Mouse (Mus musculus): Measurements from ENCODE around the gene Gramd1b.

The Gramd1b gene

GRCm38 (mm10) chr9:40269880-40270279, 261.3 kb downstream of the Gramd1b start:
- DNase-seq (ENCODE audit: low read depth, low spot score): peak; percentile 66

GRCm38 (mm10) chr9:40269103-40269861, 261.9 kb downstream of the Gramd1b start, which contains the start of gene Scn3b:
TSS of gene Scn3b (plus strand) at chr9:40269217.
- peak; percentile 92 for DNase-seq (ENCODE audit: low read depth, low spot score)

- no peak for DNase-seq (ENCODE audit: low read depth, low spot score)
These were observed 262.5 kb downstream of the Gramd1b start for GRCm38 (mm10) chr9:40268748-40269102.

GRCm38 (mm10) chr9:40268040-40268747, 263.0 kb downstream of the Gramd1b start:
- peak; percentile 59 for DNase-seq (ENCODE audit: low read depth, low spot score)

- no peak for DNase-seq (ENCODE audit: low read depth, low spot score)
These were observed 267.3 kb downstream of the Gramd1b start for GRCm38 (mm10) chr9:40263874-40264273.

GRCm38 (mm10) chr9:40252459-40252858, 278.7 kb downstream of the Gramd1b start:
- DNase-seq (ENCODE audit: low read depth, low spot score): no peak

GRCm38 (mm10) chr9:40249106-40249505, 282.1 kb downstream of the Gramd1b start:
- DNase-seq (ENCODE audit: low read depth, low spot score): no peak

GRCm38 (mm10) chr9:40246702-40247101, 284.5 kb downstream of the Gramd1b start:
- DNase-seq (ENCODE audit: low read depth, low spot score): no peak

GRCm38 (mm10) chr9:40245974-40246665, 285.1 kb downstream of the Gramd1b start:
- DNase-seq (ENCODE audit: low read depth, low spot score): peak; percentile 53

- peak; percentile 17 for DNase-seq (ENCODE audit: low read depth, low spot score)
These were observed 285.7 kb downstream of the Gramd1b start for GRCm38 (mm10) chr9:40245466-40245865.
